Mouse (Mus musculus) heart, adult 2 months (tissue): ENCODE data around the gene Gm9817.

Source experiments
- CTCF ChIP-seq: fragments of 200-600 bp; IDR thresholded peaks from 2 replicates; pipeline ENCODE4 v1.8.1; 2022; ENCODE audit warnings: antibody characterized with exemption, mild to moderate bottlenecking, moderate library complexity
- POLR2A ChIP-seq: fragments of 200-500 bp; IDR thresholded peaks from 2 replicates; pipeline ENCODE4 v1.6.1; 2011; ENCODE audit warnings: mild to moderate bottlenecking, low read depth, low read length, control low read depth; ENCODE audit not compliant: insufficient read depth

GRCm38 (mm10) chr13:45040741-45041140 lies 37.8 kb upstream of the Gm9817 start:
- no peak for TF ChIP-seq POLR2A
- no peak for TF ChIP-seq CTCF
